Mouse (Mus musculus): ENCODE results near the gene Tm4sf1. TPM values are rescaled to one million over a fixed set of nuclear protein-coding genes. Genes with fewer than 3 reads are reported as not detected.

Gene Tm4sf1
- total RNA-seq (2021), result 32.1 and 44.9 TPM in 2 replicates
- long read RNA-seq, transcript Tm4sf1-202 (5 exons, 2,855 nt), result major isoform, 23 of 29 reads
- long read RNA-seq, partial matches to known transcripts, result 1 of 29 reads
- long read RNA-seq, other reads (novel, unspliced or antisense), result 5 of 29 reads

DNA sequence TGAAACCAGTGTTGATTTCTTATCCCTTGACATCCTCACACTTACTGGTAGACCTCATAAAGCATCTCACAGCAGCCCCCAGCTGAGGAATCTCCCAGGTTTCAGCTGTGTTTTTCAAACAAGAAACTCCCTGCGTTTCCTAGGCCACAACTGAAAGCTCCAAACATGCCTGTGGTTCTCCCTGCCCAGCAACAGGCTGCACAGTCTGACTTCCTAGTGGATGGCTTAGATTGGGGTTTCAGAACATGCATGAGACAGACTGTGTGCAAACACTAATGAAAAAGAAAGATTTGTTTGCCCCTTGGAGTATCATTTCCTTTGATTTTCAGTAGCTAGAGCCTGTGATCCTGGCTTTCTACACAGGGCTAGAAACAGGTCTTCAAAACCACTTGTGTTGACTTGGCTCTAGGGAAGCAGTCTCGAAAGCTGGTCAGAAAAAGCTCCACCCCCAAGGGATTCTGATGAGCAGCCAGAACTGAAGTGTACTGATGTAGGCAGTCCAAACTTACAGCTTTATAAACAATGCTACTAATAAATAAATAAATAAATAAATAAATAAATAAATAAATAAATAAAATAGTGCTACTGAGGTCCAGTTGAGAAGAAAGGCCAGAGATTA is at the start of gene Tm4sf1:
TSS of gene Tm4sf1 (minus strand) at position 68 of the 619 bp plus-strand sequence.
- DNase-seq, result no peak

DNA sequence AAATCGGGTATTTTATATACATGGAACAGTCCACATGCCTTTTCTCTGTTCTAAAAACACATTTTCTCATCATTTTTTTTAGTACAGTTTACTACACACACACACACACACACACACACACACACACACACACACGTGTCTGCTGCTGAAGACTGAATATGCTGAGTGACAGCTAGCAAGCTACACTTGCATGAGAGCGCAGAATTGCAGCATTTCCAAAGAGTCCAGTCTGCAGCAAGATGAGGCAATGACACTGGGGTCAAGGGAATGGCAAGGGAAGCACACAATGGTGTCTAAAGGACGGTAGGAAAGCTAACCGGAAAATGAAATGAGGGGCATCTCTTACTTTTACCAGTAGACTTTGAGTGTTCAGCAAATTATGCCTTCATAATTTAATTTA is 43.0 kb upstream of the Tm4sf1 start:
- no peak for DNase-seq

DNA sequence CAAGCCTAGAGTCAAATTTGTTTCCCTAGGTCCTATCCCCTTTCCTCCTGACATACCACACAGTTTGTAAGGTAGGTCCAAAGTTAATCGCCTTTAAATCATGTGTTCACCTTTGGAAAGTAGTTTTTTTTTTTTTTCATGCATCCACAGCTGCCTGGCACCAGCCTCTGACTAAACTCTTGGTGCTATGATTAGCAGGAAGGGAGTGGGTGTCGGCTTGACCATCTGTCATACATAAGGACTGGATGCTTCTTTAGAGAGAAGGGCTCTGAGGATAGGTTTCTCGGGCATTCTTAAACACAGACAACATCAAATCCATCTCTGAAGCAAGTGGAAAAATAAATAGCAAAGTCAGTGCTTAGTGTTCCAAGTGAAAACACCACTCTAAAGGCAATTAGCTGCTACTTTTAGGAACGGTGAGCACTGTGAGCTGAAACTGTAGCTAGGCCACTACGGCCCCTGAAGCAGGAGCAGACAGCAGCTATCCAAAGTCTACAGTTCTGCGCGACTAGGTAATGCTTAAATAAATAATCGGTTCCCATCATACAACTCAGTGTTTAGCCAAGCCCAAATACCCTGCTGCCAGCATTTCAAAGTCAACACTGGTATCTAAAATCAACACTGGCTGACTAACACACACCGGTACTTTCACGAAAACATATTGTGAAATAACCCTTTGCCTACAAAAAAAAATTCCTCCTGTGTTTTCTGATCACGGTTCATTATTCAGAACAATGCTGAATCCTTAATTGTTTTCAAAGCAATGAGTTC is 42.2 kb upstream of the Tm4sf1 start:
- no peak for DNase-seq

DNA sequence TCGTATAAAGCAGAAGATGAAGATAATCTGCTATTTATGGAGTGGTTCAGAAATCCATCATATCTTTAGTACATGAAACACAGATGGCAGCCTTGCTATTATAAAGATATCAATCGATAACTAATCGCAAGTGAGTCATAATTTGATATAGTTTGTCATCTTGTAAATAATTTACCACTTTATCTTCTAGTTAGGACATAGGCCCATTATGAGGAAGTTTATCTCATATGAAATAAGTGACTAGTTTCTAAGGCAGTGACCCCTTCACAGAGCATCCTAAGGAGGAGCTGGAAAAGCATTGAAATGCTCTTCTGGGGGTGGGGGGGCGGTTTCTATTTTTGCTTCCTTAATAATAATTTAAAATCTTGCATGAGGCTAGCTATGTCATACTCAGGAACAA is 41.2 kb upstream of the Tm4sf1 start:
- DNase-seq, result no peak

DNA sequence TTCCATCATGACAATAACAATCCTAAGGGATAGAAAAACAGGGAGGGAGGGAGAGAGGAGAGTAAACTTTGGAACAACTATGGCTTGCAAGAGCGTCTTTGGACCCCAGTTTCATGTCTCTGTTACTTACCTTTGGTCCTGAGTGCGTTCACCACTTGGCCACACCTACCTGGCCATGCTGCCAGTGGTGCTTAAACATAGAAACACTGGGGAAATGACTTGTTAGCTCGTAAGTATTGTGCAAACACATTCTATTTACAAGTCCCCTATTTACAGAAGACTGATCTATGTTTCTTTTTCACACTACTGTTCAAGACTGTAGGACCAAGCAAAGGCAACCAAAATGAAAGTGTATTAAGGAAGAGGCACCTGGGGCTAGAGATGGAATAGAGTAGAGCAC is 39.5 kb upstream of the Tm4sf1 start:
- DNase-seq, result no peak

DNA sequence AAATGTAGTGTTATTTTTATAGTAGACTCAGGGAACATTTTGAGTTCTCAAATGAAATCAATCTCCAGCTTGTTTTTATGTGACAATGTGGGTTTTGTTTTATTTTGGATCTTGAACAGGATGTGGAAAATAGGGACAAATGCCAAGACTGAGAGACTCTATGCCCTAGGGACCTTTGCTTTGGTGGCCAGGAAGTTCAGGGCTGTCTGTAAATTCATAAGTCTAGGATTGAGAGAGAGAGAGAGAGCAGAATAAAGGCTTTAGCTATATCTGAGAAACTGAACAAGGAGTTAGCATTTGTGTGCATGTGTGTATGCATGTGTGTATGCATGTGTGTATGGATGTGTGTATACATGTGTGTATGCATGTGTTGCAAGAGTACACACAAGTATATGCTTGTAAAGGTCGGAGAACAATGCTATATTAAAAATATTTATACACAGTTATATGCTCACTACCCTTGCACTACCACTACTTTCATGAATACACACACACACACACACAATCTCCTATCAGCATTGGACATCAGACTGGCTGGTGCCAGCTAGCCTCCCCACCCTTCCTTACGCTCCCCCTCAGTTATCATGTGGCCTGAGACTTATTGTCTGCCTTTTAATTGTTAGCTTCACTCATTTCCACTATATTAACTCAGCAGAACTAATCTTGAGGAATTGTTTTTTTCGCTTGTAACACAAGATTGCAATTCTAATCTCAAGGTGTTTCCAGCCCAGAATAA is 33.5 kb upstream of the Tm4sf1 start:
- no peak for DNase-seq

DNA sequence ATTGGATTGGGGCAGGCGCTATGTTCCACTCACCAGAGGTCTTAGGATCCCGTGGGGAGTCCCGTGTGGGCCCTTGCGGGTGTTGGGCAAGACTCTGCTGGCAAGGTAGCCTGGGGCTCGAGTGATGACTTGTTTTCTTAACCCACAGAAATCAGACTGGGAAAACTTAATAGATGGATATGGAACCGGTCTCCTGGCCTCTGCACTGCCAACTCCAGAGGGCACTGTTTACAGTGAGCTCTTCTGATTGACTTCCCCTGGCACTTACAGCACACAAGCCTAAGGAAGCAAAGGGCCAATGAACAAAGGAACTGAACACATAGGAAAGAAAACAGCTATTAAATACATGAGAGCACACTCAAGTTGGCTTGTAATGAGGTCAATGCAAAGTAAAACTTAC is 26.2 kb upstream of the Tm4sf1 start:
- no peak for DNase-seq

DNA sequence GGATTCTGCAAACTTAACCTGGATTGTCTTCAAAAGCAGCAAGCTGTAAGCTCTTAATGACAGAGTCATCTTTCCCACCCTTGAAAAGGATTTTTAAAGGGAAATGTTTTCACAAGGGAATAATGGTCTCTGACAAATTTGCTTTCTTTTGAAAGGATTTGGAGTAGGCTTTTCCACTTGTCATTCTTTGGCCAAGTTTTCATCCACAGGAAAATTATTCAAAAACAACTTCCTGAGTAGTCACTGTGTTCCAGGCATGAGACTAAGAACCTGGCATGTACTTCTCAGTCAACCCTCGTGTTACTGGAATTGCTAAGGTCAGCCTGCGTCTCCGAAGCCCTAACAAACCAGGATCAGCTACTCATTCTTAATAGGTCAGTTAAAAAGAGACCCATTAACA is 5.3 kb upstream of the Tm4sf1 start:
- no peak for DNase-seq

DNA sequence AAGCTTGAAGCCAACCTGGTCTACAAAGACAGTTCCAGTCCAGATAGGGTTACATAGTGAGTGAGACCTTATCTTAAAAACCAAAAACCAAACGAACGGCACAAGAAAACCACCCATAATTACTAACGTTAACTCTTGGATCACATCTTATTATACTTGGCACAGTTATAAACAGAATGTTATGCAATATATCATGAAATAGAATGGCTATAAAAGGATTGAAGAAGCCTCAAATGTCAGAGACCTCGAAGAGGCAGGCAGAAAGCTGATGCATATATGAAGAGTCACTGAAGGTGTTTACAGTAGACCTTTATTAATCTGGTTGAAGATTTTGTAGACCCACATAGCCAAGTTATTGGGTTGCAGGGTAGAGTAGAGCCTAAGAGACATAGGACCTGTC is 3.8 kb upstream of the Tm4sf1 start:
- no peak for DNase-seq

DNA sequence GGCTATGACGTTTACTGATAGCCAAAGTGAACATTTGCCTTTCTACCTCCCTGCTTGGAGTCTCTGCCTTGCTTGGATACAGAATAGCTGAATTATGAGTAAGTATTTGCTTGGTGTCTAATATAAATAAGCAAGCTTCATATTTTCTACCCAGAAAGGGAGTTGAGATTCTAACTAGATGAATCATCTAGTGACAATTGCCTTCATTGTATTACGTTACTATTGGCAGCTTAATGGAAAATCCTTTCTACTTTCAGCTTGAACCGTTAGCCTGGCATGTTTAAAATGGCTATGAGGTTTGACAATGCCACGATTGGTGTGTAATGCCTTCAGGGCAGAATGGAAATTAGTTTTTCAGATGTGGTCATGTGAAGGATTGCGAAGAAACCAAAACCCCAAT is 2.7 kb upstream of the Tm4sf1 start:
- no peak for DNase-seq

DNA sequence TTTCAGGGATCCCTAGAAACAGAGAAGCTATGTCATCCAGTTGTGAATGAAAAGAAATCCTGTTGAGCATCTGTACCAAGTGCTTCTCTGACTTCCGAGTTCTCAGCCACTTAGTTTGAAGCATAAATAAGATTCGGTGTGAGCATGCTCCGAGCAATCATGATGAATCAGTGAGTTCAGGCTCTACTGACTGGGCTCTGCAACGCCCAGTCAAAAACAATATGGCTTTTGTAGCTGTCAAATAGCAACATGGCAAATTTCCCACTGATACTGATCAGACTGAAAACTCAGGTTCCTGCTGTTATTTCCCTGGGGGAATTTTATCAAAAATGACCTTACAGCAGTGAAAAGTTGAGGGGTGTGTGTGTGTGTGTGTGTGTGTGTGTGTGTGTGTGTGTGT is 2.3 kb upstream of the Tm4sf1 start:
- DNase-seq, result no peak

DNA sequence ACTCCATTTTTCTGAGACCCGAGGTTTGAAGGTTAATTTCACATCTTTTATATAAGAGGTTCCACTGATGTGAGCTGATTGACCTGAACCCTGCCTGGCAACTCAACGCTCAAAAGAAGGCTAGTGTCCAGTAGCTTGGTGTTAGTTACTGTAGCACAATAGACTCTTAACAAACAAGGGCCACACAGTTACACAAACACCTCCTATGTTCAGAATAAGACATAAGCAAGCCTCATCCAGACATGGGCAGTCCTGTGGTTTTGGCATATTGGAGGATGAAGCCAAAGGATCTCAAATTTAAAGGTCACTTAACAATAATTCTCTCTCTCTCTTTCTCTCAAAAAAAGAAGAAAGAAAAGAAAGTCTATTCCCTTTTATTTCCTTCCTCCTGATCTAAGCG is 1.7 kb upstream of the Tm4sf1 start:
- no peak for DNase-seq

DNA sequence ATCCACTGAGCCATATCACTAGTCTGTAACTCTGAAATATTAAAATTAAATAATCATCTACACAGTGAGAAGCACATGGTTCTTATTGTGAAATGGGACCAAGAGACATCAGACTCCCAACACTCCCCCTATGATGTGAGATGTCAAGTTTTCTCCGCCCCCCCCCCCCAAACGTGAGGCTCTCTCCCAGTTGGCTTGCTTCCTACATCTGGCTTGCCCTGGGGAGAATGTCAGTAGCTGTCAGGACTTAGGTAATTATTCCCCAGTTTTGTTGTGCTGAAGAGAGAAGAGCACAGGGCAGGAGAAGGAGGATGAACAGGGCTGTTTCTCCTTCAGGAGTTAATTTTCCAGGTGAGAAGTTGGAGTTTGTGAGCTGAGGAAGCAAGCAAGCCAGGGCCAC is 1.1 kb upstream of the Tm4sf1 start:
- no peak for DNase-seq

DNA sequence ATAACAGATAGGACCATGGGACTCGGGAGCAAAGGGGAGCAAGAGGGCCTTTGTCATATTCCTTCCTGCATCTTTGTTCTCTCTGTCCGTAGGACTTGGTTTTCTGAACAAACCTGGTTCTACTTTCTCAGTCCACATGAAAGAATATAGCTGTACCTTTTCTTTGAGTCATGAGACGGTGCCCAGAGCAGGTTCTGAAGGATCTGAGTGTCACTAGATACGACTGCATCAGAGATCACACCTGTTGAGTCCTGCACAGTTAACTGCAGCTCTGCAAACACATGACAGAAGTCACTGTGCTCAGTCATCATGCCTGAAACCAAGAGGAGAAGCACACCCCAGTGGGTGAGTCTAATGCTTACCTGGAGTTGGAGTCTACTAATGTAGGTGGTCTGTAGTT is 422 bp downstream of the Tm4sf1 start:
- no peak for DNase-seq

DNA sequence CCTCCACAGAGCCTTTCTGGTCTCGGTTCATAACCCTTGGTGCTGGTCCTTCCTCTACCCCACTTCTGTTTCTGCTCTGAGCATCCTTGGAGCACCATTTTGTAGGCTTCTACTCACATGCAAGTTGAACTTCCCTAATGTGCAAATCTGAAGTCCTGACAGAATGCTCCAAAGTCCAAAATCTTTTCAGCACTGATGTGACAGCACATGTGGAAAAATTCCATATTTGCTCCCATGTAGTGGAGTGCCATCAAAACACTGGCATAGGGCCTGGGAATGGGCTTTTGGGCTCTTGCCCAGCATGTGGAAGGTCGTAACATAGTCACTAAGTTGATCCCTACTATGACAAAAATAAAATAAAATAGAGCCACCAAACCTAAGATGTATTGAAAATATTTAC is 3.8 kb downstream of the Tm4sf1 start:
- no peak for DNase-seq

DNA sequence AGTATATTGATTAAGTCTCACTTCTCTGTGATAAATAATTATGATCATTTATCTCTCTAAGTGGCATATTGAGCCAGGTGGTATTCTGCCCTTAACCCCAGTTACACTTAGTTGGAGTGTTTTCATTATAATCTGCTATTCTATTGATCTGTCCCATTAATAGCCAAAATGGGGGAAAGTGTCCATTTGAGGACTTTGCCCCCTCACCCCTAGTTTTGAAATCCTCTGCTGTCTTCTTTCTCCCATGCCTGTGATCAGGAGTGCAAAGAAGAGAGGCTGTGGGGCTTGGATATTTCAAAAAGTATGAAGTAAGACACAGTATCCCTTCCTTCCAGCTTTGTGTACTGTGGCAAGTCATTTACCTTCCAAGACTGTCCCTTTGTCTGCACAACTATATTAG is 5.2 kb downstream of the Tm4sf1 start:
- no peak for DNase-seq

DNA sequence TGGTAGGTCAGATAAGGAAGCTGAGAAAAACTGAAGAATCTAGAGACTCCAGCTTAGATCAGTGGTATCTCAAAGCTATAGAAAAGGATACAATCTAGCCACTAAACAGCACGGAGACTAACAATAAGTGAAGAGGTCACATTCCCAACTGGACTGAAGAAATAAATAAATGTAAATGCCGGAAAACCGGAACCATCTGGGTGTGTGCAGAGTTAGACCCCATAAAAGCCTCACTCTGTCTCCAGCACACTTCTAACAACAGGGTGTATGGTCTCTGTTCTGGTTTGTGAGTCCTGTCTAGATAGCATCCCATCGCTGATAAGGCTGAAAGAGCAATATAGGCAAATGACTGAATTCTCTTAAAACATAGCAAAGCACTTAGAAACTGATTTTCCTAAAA is 6.2 kb downstream of the Tm4sf1 start:
- DNase-seq, result no peak

DNA sequence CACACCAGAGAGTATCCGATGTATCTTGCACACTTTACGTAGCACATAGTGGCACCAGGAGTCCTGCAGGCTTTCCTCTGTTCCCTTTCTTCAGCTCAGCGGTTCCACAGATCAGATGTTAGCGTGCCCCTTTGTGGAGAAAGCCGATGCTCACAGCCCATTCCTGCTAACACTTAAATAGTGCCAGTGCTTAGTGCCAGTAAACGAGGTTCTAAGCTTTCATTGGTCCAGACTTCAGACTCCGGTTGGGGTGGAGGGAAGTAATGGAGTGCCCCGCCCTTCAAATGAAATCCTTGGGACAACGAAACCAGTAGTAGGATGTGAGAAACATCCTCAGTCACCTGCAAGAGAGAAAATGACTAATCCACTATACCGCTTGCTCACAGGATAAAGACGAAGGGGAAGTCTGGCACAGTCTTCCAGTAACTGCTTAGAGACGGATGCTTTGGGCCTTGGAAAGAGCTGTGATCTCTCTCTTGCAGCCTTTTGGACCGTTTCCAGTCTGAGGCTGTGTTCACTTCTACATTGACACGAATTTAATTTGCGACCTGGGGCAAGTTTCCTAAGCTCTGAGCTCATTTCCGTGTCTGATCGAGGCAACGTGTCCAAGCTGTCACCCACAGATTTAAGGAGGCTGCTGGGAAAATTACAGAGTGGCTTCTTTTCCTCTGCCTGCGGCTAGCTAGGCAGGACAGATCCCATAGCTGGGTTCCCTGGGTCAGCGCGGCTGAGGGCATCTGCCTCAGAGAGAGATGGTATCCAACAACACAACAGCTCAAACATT is 6.9 kb downstream of the Tm4sf1 start:
- DNase-seq, result peak; percentile 9

DNA sequence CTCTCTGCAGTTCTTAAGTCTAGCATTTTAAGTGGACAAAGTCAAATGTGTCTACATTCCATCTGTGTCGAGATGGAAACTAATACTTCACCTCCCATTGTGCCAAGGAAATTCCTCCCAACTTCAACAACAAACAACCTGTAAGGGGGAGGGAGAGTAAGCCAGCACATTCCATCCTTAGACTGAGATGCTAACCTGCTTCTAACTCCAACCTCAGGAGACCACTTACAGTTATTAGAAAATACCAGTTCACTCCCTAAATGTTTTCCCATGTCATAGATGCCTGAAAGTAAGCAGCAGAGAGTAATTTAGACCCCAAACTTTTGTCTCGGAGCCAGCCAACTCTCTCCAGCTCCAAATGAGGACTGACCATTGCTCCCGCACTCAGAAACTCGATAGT is 7.9 kb downstream of the Tm4sf1 start:
- DNase-seq, result no peak

DNA sequence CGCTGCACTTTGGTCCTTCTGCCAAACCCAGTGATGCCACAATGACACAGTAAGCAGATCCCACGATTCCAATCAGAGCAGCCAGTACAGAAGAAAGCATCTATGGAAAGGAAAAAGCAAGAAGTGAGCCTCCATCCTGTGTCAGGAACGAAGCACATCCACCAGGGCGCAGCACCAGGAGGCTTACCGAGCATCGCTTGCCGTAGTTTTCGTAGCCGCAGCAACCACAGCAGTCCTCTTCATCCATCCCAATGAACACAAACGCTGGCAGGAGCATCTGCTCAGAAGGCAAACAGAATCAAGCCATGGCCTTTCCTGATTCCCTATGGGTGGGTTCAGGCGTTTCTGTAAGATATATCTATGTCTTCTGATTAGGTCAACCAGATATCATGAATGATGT is 9.0 kb downstream of the Tm4sf1 start:
- no peak for DNase-seq

DNA sequence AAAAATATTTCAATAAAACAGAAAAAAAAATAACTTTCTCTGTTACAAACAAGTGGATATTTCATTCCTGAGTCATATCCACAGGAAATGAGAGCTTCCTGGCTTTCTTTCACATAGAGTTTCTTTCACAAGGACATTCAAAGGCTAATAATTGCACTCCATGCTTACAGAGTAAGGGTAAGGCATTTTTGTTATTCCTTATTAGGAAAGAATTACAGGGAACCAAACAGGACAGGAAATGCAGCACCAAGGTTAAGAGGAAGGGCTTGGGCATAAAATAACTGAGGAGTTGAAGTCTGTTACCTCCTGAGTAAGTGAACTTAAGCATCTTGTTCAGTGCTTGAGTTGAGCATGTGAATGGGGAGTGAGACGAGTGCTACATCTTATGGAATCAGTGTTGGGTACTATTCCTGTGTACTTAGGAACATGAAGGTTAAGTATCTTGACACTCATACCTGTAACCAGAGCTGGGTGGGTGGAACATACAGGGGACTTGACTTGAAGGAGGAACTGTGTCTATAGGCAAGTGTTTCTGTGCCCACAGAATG is 12.8 kb downstream of the Tm4sf1 start:
- DNase-seq, result no peak

Measured in adrenal gland, postnatal 25 days (tissue).